Mouse (Mus musculus) kidney, adult 9 months (tissue): ENCODE data around the gene Serhl.
A peak's percentile ranks its signal among the peaks of the same experiment; 100 is the strongest.
"Not testable (repeated sequence)": the region's sequence is repeated elsewhere in the genome, so short reads cannot be mapped to it uniquely, and the experiment has no call there.

Experiments used
- DNase-seq: peaks from one replicate; pipeline ENCODE4 v3.0.0; 2022

Serhl gene

DNA sequence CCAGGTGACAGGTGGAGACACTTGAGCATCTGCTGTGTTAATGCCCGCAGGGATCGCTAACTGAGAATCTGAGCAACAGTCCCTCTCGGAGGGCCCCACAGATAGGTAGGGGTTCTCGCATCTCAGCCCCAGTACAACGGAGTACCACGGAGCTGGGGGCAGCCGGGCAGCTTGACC, at the start of gene Serhl:
Gene Serhl (plus strand): TSS at position 78 of the 177 bp plus-strand sequence.
- DNase-seq = no peak

DNA sequence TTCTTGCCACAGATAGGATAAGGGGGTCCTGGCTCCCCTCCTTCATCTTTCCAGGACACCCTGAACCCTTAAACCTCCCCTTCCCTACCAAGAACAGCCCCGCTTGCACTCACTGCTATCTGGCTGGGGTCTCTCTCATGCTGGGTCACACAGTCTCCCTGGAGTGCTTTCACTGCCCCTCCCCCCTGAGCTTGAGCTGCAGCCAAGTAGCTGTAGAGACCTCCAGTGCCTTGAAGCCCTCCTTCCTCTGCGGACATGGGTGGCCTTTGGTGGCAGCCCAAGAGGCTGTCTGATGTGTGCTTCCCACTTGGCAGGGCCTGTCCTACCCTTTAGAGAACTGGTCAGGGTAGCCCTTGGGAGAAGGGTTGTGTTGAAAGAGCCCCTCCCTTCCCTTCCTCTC, 49.1 kb upstream of the Serhl start:
- DNase-seq = no peak

DNA sequence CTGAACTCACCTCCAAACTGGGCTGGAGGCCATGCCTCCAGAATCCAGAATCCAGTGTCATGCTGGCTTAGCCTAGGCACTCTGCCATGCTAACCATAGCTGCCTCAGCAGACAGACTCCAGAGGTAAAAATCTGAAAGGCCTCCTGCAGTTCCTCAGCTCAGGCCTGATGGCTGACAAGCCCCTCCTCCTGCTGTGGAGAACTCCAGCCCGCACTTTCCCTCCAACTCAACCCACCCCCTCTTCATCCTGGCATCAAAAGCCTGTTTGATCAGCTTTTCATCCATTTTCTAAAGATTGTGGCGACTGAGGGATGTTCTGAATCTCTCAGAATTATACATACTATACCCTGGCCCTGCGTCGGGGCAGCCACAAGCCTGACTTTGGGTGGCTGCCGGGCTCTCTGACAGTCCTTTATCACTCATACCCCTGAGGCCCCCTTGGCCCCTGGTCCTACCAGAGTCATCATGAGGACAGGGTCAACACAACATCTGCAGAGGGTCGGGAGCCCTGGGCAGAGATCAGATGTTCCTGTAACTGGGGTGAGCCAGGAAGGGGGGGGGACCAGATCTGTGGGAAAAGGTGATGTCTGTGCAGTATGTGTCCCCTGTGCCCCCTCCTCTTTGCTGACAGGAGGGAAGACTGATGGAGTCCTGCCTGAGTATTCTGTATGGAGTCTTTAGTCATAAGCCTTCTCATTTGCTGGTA, 46.5 kb upstream of the Serhl start:
- DNase-seq = no peak

DNA sequence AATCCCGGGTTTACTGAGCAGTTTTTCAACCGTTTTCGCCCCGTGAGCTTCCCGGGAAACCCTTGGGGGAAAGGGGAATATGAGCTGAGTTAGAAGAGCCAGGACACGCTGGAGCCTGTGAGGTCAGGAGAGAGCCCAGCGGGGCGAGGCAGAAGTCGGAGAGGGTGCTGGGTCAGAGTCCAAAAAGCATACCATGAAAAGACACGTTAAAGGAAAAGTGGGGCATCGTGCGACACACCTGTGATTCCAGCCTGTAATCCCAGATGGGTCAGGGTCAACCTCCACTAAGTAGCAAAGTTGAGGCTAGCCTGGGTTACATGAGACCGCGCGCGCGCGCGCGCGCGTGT, 46.0 kb upstream of the Serhl start:
- no peak for DNase-seq

DNA sequence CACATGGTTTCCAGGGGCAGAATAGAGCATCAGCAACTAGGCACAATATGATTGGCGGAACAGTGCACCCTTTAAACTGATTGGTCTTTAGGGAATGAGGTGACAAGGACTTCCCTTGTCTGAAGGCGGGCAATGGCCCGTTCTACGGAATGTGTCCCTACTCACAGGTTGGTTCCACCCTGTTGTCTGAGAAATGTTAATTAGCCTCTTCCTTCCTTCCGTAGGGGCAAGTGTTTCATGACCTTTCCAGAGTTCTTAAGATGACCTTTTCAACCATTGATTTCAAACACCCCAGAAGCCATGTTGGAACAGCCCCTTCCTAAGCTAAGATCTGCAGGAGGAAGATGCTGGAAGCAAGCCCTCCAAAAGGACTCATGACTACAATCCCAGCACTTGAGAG, 43.7 kb upstream of the Serhl start:
- not testable (repeated sequence) for DNase-seq

DNA sequence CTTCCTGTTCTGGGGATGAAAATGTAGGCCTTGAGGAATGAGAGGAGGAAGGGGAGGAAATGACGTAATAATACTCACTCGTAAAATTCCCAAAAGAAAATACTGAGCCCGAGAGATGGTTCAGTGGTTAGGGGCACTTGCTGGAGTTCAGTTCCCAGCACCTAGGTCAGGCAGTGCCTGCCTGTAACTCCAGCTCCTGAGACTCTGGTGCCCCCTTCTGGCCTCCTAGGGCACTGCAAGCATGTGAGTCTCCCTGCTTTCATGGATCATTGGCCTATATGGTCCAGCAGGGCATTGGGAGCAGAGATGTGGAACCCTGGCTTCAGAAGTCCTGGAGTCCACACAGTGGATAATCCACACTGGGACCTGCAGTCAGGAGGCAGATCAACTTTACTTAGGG, 43.0 kb upstream of the Serhl start:
- DNase-seq = no peak

DNA sequence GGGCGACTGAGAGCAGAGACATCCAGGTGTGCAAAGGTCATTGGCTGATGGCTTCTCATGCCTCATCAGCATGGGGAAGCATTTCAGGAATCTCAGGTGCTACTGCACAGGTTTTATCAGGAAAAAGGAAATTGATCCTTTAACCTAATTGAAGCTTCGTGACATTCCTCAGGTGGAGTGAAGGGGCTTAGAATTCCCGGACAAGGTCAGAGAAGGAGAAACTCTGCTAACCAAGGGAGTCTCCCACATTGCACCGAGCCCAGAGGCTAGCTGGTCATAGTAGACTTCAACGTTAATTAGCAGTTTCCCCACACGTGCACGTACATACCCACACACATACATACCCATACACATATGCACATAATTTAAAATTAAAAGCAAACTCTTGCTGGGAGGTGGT, 42.6 kb upstream of the Serhl start:
- DNase-seq = no peak

DNA sequence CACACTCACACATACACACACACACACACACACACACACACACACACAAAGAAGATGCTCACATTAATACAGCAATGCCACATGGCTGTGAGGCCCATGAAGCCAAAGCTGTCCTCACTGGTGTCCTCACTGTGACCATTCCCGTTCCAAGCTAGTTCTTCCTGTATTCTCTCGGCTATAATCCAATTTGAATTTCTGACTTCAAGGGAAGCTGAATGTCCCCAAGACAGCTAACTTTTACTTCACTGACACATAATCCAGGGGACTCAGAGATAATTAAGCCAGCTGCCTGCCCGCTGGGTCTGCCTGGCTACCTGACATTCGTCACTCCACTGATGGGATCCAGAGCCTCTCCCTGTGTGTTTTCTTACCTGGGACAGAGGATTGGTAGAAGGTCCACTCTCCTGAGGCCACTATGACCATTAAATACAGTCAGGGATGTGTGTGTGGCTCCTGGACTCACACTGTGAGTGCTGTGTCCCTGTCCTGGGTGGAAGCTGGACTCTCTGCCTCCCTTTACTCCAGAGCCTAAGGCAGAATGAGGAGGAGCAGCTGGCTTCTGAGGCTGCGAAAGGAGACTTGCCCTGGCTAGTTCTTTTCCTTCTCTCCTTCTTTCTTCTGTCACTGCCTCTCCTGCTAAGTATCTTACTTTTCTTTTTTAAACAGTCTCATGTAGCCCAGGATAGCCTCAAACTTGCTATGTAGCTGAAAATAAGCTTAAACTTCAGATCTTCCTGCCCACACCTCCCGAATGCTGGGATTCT, 36.8 kb upstream of the Serhl start:
- no peak for DNase-seq

DNA sequence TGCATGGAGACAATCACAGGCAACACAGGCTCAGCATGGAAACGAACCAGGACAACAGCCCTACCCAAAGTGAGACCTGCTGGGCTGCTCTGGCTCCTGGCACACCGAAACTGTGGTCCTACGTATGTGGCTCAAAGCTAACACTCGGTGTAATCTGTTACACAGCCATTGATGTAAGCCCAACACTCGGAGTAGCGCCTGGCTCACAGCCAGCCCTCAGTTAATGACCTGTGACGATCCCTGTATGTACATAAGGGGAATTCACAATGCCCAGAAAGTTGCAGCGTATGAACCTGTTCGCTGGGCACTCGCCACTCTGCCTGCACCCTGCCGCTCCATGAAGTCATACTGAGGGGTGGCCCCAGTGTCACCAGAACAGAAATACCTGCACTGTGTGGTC, 36.0 kb upstream of the Serhl start:
- no peak for DNase-seq

DNA sequence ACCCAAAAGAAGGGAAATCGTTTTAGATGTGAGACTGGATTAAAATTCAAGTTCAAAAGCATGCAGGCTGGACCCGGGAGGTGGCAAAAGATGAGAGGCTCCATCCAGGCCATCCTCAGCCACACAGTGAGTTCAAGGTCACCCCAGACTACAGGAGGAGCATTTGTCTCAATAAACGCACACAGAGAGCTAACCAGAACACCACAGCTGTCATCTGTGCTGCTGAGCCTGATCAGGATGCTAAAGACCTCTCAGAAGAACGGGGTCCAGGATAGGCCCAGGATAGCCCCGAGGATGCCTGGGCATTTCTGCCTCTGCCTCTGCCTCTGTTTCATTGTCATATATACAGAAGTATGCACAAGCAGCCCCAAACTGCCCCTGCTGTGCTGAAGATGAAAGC, 33.7 kb upstream of the Serhl start:
- no peak for DNase-seq

DNA sequence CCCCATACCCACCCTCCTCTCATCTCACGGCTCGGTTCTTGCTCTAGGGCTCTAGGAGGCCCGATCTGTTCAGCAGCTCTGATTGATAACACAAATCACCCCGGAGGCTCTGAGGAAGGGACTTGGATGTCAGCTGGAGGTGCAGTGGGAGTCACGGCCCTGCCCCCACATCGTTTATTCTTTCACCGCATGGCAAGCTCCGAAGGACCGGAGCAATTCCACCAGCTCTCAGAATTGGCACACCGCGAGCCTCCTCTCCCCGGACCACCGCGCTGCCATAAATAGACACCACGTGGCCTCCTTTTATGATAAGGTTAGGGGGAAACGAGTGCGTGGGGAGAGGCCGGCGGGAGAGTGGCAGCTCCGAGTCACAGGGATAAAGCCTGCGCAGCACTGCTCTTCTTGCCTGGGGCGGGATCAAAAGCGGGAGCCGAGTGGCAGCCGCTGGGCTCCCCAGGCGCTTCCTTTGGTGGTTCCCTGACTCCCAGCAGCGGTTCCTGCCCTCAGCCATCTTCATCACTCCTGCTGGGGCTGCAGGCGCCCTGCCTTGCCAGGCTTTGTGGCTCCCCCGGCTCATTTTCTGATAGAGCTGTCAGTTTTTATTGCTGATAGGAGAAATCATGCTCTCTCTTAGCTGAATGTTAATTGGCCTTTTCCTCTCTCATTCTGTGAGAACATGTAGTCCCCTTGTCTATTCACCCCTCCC, 32.8 kb upstream of the Serhl start:
- no peak for DNase-seq

DNA sequence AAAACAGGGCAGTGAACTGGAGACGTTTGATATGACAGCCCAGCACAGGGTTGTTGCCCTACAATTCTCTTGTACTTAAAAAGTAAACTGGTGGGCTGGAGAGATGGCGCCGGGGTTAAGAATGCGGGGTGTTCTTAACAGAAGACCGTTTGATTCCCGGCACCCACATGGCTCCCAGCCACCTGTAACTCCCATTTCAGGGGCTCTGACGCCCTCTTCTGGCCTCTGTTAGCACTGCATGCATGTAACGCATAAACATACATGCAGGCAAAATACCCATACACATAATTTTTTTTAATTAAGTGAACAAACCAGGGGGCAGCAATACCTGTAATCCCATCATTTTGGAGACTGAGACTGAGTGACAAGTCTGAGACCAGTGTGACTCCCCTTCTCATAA, 31.8 kb upstream of the Serhl start:
- DNase-seq = no peak

DNA sequence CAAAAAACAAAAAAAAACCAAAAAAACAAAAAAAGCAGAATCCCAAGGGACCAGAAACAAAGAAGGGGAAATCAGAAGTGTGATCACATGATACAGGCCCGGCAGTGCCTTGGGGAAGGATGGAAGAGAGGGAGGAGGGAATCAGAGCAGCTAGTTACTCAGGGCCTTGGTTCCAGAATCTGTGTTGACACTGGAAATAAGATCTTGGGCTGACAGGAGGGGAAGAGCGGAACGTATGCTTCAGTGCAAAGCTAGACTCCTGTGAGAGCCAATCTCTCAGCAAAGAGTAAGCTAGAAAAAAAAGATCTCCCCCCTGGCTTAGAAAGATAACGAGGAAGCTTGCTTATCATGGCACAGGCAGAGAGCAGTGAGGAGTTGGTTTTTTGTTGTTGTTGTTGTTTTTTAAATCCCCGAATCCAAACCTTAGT, 30.1 kb upstream of the Serhl start:
- no peak for DNase-seq

DNA sequence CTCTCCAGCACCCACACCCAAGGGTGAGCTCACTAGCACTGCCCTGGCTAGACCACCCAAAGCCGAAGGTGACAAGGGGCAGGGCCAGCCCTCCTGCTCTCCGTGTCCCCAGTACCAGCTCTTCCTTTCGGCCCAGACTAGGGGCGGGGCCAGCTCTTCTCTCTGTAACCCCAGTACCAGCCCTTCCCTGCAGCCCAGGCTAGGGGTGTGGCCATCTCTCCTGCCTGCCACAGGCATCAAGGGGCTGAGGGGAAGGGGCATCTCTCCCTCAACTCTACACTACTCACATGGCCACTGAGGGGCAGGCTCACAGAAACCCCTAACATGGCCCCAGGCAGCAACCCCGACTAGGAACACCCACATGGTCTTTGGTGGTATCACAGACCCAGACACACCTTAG, 27.6 kb upstream of the Serhl start:
- no peak for DNase-seq

DNA sequence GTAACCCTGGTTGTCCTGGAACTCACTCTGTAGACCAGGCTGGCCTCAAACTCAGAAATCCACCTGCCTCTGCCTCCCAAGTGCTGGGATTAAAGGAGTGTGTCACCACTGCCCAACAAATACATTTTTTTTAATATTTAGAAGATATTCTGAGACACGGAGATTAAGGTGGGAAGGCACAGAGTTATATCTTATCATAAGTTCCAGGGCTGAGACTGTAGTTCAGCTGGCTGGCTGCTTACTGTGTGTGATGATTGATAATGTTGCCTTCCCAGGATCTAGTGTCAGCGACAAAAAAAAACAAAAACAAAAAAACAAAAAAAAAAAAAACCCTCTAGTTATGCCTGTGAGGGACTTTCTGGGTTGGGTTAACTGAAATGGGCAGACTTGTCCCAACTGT, 26.7 kb upstream of the Serhl start:
- DNase-seq = not testable (repeated sequence)

DNA sequence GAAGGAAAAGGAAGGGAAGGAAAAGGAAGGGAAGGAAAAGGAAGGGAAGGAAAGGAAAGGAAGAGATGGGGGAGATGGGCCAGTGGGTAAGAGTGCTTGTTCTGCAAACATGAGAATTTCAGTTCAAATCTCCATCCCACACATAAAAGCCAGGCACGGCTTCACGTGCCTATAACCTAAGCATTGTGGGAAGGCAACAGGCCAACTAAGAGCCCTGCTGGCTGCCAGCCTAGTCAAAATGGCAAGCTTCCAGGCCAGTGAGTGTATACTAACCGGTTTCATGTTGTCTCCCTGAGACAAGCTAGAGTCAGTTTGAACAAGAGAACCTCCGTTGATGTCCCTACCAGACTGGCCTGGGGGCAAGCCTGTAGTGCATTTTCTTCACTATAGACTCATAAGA, 23.8 kb upstream of the Serhl start:
- DNase-seq = peak; percentile 79

DNA sequence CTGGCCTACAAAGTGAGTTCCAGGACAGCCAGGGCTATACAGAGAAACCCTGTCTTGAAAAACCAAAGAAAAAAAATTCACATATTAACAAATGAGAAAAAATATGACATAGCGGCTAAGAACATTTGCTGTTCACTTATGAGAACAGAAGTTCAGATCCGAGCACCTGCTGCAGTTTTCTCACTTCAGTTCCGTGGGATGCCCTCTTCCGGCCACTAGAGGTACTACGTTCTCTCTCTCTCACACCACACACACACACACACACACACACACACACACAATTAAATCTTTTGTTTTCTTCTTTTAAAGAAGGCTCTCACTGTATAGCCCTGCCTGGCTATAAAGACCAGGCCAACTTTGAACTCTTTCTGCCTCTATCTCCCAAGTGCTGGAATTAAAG, 21.0 kb upstream of the Serhl start:
- DNase-seq = no peak

DNA sequence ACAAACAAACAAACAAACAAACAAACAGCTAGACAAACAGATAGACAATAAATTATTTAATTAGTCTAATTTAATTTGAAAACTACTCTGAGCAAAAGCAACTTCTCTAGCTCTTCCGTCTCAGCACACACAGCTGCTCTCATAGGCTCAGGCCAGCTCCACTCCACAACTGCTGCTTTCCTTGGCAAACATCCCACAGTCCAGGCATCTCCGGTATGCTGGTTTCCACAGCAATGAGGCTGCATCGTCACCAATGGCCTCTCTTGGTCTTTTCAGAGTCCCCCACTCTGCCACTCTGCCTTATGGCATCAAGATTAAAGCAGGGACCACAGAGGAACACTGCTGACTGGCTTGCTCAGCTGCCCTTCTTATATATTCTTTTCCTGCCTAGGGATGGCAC, 18.4 kb upstream of the Serhl start:
- peak; percentile 67 for DNase-seq

DNA sequence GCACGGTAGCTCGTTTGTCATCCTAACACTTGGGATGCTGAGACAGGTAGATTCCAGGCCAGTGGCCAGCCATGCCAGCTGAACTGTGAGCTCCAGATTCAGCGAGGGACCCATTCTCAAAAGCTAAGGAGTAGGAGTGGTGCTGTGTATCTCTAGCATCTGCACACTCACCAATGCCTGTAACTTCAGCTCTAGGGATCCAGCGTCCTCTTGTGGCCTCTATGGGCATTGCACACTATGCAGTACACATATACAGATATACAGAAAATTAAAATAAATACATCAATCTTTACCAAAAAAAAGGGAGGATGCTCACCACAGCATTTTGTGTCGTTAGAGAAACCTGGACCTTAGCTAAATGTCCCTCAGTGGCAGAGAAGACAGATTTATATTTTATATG, 17.6 kb upstream of the Serhl start:
- no peak for DNase-seq

DNA sequence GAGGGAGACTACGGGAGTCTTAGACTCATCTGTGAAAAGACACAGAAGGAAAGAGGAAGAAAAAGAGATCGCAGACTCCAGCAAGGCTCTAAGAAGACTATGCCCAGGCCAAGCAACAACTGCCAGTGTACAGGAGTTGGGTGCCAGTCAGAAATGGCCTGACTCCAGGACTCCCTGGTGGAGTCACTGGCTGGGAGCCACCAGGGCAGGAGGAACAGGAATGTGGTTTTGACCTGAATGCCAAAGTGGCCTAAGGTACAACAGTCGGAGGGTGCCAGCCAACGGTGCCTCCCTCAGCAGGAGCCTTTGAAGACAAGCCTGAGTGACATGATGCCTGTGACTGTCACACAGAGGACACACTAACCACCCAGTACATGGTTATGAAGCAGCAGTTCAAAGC, 15.1 kb upstream of the Serhl start:
- DNase-seq = peak; percentile 85

DNA sequence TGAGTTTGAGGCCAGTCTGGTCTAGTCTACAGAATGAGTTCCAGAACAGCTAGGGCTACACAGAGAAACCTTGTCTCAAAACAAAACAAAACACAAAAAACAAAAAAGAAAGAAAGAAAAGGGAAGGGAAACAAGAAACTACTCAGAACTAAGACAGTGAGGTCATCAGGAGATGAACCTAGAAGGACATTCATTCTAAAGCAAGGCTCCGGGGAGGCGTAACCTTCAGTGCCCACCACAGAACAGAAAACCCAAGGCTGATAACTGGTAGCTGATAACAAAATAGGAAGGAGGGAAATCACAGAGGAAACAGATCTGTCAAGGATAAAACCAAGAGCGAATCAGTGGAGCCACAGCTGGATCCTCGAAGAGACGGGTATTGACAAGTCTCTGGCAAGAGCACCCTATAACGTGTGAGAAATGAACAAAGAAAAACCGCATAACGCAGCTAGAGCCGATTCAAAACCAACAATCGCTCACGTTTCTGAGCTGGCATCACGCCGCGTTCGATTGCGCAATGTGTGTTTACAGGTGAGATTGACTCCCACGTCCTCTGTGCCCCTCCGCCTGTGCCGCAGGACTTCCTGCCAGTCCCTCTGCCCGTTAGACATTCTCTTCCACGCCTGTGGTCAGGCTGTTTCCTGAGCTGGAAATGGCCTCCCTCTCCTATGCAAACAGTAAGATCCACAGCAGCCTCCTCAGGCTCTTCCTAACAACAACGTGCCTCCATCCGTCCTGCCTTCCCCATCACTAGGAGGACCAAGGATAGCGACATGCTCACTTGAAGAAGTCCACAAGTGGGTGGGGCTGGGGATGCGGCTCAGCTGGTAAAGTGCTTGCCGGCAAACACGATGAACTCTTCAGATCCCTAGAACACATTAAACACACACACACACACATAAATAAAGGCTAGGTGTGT, 13.4 kb upstream of the Serhl start:
- DNase-seq = no peak

DNA sequence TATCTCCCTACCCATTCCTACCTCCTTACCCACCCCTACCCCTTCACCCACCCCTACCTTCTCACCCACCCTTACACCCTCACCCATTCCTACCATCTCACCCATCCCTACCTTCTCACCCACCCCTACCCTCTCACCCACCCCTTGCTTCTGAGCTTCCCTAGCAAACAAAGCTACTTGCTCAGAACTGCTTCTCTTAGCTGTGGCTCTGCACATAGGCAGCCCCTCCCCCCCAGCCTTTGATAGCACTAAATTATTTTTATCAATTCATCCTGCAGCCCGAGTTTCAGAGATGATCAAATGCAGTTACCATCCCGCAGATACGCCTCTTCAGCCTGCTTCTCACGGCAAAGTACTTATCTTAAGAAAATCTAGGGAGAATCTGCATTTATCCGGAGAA, 5.8 kb upstream of the Serhl start:
- DNase-seq = no peak

DNA sequence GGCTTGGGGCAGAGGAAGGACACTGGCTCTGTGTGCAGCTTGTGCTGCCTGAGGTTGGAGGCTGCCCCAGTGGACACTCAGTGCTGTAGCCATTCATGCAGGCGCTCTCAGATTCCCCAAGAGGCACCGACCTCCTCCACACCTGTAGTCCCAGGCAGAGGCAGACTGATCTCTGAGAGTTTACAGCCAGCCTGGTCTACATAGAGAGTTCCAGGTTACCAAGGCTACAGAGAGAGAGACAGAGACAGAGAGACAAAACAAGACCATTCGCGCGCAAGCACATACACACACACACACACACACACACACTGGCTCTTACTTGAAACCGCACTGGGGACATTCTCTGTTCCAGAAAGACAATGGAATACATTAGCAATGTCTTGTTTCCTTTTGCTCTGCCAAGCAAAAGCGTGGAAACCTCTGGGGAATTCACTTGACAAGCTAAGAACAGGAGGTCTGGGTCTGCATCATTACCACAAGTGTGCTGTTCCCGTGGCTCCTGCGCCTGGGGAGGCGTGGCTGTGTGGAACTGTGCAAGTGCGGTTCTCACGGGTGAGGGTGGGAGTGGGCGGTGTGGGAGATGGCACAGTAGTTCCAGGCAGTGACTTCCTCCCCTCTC, 5.2 kb upstream of the Serhl start:
- peak; percentile 54 for DNase-seq
